Mouse (Mus musculus) heart, embryonic 16.5 days (tissue): Measurements from ENCODE around the gene Tbcc. TPM values are rescaled to one million over a fixed set of nuclear protein-coding genes. Genes with fewer than 3 reads are reported as not detected.
"Not testable (repeated sequence)": the region's sequence is repeated elsewhere in the genome, so short reads cannot be mapped to it uniquely, and the experiment has no call there.

Experiments used
- ATAC-seq: fragments of 200-750 bp; cut with Nextera tagmentation; replicated peaks from 2 replicates; pipeline ENCODE4 v1.8.0; 2017; ENCODE audit warnings: moderate number of reproducible peaks; ENCODE audit not compliant: insufficient read depth, low FRiP score; ENCODE audit errors: extremely low read depth
- H3K27ac ChIP-seq: fragments of 300-500 bp; sonication (generic); 2 replicates; pipeline ENCODE4 v1.5.1; 2014; ENCODE audit warnings: mild to moderate bottlenecking, low read length, control low read depth, moderate library complexity
- H3K27me3 ChIP-seq: fragments of 300-500 bp; sonication (generic); 2 replicates; pipeline ENCODE4 v1.6.1; 2014; ENCODE audit warnings: low read length, mixed read lengths; ENCODE audit not compliant: control insufficient read depth, insufficient read depth
- H3K36me3 ChIP-seq: fragments of 300-500 bp; sonication (generic); 2 replicates; pipeline ENCODE4 v1.6.1; 2014; ENCODE audit not compliant: control insufficient read depth, insufficient read depth
- H3K4me1 ChIP-seq: fragments of 300-500 bp; sonication (generic); 2 replicates; pipeline ENCODE4 v1.6.1; 2014; ENCODE audit warnings: low read length, mixed read lengths; ENCODE audit not compliant: control insufficient read depth, insufficient read depth
- H3K4me2 ChIP-seq: fragments of 300-500 bp; sonication (generic); 2 replicates; pipeline ENCODE4 v1.6.1; 2014; ENCODE audit warnings: low read depth, mild to moderate bottlenecking, control low read depth, low read length
- H3K4me3 ChIP-seq: fragments of 300-500 bp; sonication (generic); 2 replicates; pipeline ENCODE4 v1.5.1; 2014; ENCODE audit warnings: mild to moderate bottlenecking, control low read depth, low read length
- H3K9ac ChIP-seq: fragments of 300-500 bp; sonication (generic); 2 replicates; pipeline ENCODE4 v1.6.1; 2014; ENCODE audit warnings: low read length, control low read depth
- H3K9me3 ChIP-seq: fragments of 300-500 bp; sonication (generic); replicated peaks from 2 replicates; pipeline ENCODE4 v1.6.1; 2016; ENCODE audit warnings: low read length; ENCODE audit not compliant: control insufficient read depth
- WGBS: fragments of 180-500 bp; shearing (Covaris S2); extraction: QIAGEN DNeasy Blood & Tissue Kit; methylation state at CpG from one replicate; pipeline ENCODE4 v1.1.7; 2014; 5-methylcytosine and 5-hydroxymethylcytosine counted together
- polyA plus RNA-seq: library from polyadenylated mRNA; unstranded; fragments of >200 nt; fragmentation: Nextera tagmentation; extraction: Ambion mirVana; gene quantifications from 2 replicates; pipeline ENCODE4 v1.2.1, GENCODE M21; 2015

The Tbcc gene
- 40.3 and 42.9 TPM in 2 replicates for polyA plus RNA-seq

DNA sequence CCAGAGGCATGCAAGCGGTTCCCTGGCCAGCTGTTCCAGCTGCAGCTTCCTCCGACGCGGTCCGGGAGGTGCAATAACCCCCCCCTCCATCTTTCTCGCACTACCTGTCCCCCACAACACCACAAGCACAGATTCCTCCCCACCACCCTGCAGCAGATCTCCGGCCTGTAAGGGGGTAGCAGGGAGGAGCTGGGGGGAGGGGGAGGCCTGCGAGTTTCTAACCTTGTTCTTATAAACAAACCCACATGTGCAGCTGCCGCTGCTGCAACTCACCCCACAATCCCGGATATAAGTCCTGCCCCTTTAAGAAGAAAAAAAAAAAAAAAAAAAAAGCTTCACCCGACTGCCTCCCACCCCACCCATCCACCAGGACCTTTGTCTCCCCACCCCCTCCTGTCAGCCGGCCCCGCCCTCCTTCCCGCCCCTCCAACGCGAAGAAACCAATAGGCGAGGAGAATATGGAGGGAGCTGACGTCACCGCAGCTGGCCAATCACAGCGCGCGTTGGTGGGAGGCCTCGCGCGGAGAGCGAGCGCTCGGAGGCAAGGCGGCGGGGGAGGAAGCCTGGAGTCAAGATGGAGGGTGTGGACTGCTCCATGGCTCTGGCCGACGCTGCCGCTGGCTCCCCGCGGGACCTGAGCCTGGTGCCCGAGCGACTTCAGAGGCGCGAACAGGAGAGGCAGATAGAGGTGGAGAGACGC lies at the start of gene Tbcc:
Gene Tbcc, plus strand, starts transcription at position 569 of the 700 bp plus-strand sequence.
- Histone ChIP-seq H3K36me3 (0 out of 2 replicates have a peak, but pooled peaks cover 2% of the 10 kb centered on the region), H3K9me3 (no peaks in the 10 kb centered on the region), H3K4me2 (peak within 1 kb of the TSS; percentile 97), H3K4me3 (peak within 1 kb of the TSS; percentile 88), H3K9ac (peak within 1 kb of the TSS; percentile 93), H3K27me3 (no peaks in the 10 kb centered on the region), H3K4me1 (peaks cover 29% of the 10 kb centered on the region), H3K27ac (peak within 1 kb of the TSS; percentile 84)
- peak; percentile 91 for ATAC-seq
- WGBS: under 1% methylated on average over 40 of the region's 40 CpGs

DNA sequence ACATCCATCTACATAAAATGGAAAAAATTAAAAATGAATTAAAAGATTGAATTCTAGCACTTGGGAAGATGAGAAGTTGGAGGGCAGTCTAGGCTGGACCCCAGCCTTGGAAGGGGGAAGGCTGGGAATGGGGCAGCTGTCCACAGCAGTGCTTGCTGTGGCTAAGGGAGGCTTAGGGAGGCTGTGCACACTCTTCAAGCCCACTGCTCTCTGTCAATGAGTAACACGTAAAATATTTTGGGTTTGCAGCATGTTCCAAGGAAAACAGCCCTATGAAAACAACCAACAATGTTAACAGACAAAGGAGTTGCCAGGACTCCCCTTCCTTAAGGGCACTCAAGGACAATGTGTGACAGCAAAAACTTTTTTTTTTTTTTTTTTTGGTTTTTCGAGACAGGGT lies 47.5 kb upstream of the Tbcc start:
- Histone ChIP-seq H3K4me2 (no peak overlapping the region), H3K27me3 (no peaks in the 10 kb centered on the region), H3K4me3 (no peak overlapping the region), H3K9ac (no peak overlapping the region), H3K4me1 (peaks cover 6% of the 10 kb centered on the region; the same call in 1 of the 2 replicates), H3K27ac (no peak overlapping the region), H3K9me3 (no peaks in the 10 kb centered on the region), H3K36me3 (no peaks in the 10 kb centered on the region)
- WGBS: 51% methylated on average over 2 of the region's 2 CpGs
- no peak for ATAC-seq

DNA sequence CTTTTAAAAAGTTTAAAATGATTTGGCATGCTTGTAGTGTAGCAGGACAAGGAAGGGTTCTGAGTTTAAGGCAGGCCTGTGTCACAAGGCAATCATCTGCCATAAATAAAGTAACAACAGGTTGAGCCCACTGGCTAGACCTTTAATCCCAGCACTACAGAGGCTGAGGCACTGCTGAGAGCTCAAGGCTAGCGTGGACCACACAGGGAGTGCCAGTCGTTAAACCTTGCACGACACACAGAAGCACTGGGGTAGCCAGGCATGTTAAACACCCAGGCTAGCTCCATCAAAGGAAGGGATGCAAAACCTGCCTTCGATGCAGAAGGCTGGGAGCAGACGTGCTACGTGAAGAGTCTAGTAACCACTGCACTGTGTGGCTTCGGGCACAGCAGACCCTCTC lies 46.8 kb upstream of the Tbcc start:
- H3K4me1 ChIP-seq: peaks cover 6% of the 10 kb centered on the region; the same call in 1 of the 2 replicates
- H3K27me3 ChIP-seq: no peaks in the 10 kb centered on the region
- ATAC-seq: no peak
- no peak overlapping the region for H3K4me2 ChIP-seq
- H3K9ac ChIP-seq: no peak overlapping the region
- no peaks in the 10 kb centered on the region for H3K36me3 ChIP-seq
- H3K9me3 ChIP-seq: no peaks in the 10 kb centered on the region
- WGBS: 81% methylated on average over 7 of the region's 7 CpGs
- no peak overlapping the region for H3K4me3 ChIP-seq
- no peak overlapping the region for H3K27ac ChIP-seq

DNA sequence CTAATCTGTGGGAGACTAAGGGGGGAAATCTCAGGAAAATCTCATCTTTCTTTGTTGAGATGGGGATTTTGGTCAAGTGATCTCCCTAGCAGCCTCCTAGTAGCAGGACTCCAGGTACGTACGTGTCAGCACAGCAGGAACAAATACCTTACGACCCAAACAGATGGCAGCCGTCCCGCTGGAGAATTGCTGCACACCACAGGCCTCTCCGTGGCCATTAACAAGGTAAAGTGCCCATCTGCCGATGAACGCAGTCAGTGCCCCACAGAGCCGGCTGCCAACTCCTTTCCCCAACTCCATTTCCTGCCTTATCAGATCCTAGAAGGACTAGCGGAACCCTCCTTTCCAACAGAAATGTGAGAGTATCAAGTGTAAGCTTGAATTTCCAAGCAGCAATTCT lies 45.7 kb upstream of the Tbcc start:
- no peaks in the 10 kb centered on the region for H3K27me3 ChIP-seq
- H3K4me2 ChIP-seq: no peak overlapping the region
- 61% methylated on average over 10 of the region's 10 CpGs for WGBS
- H3K4me1 ChIP-seq: peaks cover 6% of the 10 kb centered on the region; the same call in 1 of the 2 replicates
- no peak for ATAC-seq
- no peak overlapping the region for H3K27ac ChIP-seq
- H3K4me3 ChIP-seq: no peak overlapping the region
- no peaks in the 10 kb centered on the region for H3K9me3 ChIP-seq
- no peaks in the 10 kb centered on the region for H3K36me3 ChIP-seq
- H3K9ac ChIP-seq: no peak overlapping the region

DNA sequence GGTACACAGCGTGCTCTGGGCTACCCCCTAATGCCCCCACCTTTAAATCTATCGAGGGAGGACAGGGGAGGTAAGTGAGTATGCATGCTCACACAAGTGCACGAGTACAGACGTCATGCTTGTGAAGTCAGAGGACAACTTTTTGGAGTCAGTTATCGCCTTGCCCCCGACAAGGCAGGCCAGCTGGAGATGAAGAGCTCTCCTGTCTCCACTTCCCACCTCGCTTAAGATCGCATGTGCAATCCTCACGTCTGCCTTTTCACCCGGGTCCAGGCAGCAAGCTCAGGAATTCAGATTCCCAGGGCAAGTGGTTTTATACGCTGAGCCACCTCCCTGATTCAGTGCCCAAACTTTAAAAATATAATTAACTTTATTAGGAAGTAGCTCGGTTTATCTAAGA lies 45.2 kb upstream of the Tbcc start:
- no peak overlapping the region for H3K9ac ChIP-seq
- no peak for ATAC-seq

DNA sequence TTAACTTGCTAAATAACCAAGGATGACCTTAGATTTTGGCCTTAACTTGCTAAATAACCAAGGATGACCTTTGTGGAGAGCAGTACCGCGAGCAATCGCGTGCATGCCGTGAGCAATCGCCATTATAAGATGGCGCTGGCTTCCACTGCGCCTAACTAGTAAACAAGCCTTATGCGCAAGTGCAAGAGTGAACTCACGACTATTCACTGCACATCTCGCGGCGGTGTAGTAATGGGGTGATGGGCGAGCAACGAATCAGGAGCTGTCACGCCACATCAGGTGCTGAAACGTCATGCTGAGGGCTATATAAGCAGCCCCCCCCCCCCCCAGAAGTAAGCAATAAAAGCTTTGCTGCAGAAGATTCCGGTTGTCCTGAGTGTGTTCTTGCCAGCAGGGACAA lies 43.9 kb upstream of the Tbcc start:
- H3K9me3 ChIP-seq: not testable (repeated sequence)

More for the DNA sequence above, 45.2 kb upstream of the Tbcc start:
- H3K4me1 ChIP-seq: peaks cover 6% of the 10 kb centered on the region; the same call in 1 of the 2 replicates
- WGBS: 66% methylated on average over 12 of the region's 12 CpGs
- H3K4me3 ChIP-seq: no peak overlapping the region
- no peak overlapping the region for H3K27ac ChIP-seq
- H3K9me3 ChIP-seq: no peaks in the 10 kb centered on the region
- H3K27me3 ChIP-seq: no peaks in the 10 kb centered on the region
- H3K36me3 ChIP-seq: no peaks in the 10 kb centered on the region
- H3K4me2 ChIP-seq: no peak overlapping the region

DNA sequence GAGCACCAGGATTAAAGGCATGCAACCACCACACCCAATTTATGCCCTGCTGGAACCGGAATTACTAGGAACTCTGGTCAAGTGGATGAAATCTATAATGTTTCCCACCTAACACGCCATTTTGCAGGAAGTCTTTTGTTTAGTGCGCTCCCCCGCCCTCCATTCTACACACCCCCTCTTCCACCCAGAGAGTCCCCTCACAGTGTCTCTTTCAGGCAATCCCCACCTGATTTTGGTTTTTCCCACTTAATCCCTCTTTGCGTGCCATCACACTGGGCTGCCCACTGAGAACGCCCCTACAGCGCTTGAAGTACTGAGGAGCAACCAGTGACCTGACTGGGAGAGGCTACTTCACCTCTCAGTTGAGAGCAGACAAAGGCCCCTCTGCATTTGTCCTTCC lies 43.3 kb upstream of the Tbcc start:
- H3K27ac ChIP-seq: no peak overlapping the region
- peaks cover 6% of the 10 kb centered on the region; the same call in 1 of the 2 replicates for H3K4me1 ChIP-seq
- no peak for ATAC-seq
- H3K9ac ChIP-seq: no peak overlapping the region
- WGBS: 92% methylated on average over 7 of the region's 7 CpGs
- no peak overlapping the region for H3K4me2 ChIP-seq
- H3K36me3 ChIP-seq: no peaks in the 10 kb centered on the region
- H3K9me3 ChIP-seq: no peaks in the 10 kb centered on the region
- H3K4me3 ChIP-seq: no peak overlapping the region
- no peaks in the 10 kb centered on the region for H3K27me3 ChIP-seq

More for the DNA sequence above, 43.9 kb upstream of the Tbcc start:
- WGBS: 93% methylated on average over 18 of the region's 18 CpGs
- not testable (repeated sequence) for H3K36me3 ChIP-seq, H3K4me1 ChIP-seq, H3K27me3 ChIP-seq, H3K9ac ChIP-seq, H3K27ac ChIP-seq, H3K4me2 ChIP-seq, ATAC-seq, H3K4me3 ChIP-seq

DNA sequence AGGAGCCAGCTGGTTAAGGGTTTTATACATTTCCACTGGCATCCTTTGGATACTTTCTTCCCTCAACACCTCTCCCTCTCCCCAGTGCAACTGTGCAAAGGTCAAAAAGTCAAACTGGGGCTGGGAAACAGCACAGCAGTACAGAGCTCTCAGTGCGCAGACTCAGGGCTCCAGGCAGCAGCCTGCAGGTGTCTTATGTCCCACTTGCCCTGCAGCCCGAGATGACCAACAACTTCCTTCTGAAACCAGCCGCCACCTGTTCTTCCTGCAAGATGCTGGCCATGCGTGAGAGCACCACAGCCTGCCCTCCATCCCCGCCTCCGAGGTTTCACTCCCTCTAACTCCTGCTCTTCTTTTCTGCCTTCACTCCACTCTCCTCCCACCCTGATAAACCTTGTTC lies 37.8 kb upstream of the Tbcc start:
- Histone ChIP-seq H3K4me1 (peaks cover 34% of the 10 kb centered on the region), H3K4me3 (no peak overlapping the region), H3K36me3 (no peaks in the 10 kb centered on the region), H3K27ac (peak overlapping the region; percentile 86), H3K9ac (no peak overlapping the region; the same call in 1 of the 2 replicates), H3K4me2 (peak overlapping the region; percentile 39), H3K9me3 (no peaks in the 10 kb centered on the region), H3K27me3 (no peaks in the 10 kb centered on the region)
- 32% methylated on average over 6 of the region's 6 CpGs for WGBS
- ATAC-seq: no peak

DNA sequence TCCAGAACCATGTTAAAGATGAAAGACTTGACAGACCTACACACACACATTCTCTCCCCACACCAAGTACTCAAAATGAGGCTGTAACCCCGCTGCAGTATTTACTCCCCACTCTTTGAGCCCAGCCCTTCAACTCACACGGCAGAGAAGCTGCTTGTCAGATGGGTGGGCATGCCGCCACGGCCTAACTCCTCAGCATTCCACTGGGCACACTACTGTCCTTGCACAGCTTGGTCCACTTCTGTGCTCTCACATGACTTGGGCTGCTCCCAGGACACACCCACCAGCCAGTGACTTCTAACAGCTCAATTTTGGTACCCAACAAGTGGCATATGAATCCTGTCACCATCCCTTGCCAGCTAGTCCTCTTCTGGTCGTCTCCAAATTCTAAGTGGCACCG lies 37.2 kb upstream of the Tbcc start:
- ATAC-seq: peak; percentile 54
- Histone ChIP-seq H3K4me3 (no peak overlapping the region), H3K9ac (peak overlapping the region; percentile 1; the same call in 1 of the 2 replicates), H3K4me1 (peaks cover 34% of the 10 kb centered on the region), H3K9me3 (no peaks in the 10 kb centered on the region), H3K27me3 (no peaks in the 10 kb centered on the region), H3K4me2 (peak overlapping the region; percentile 39), H3K36me3 (no peaks in the 10 kb centered on the region), H3K27ac (peak overlapping the region; percentile 86)
- WGBS: 27% methylated on average over 6 of the region's 6 CpGs
